Mouse (Mus musculus) megakaryocyte progenitor cell, adult 5-6 weeks (primary cell): Measurements from ENCODE around the gene Fsd1l. TPM values are rescaled to one million over a fixed set of nuclear protein-coding genes. Genes with fewer than 3 reads are reported as not detected.

ENCODE experiments used
- ATAC-seq: replicated peaks from 2 replicates; pipeline ENCODE4 v1.8.0; 2016; ENCODE audit warnings: mild to moderate bottlenecking, moderate TSS enrichment, inconsistent platforms; ENCODE audit not compliant: poor library complexity
- total RNA-seq, 2 experiments: library from RNA; stranded (forward) in 1 of 2; stranded (reverse) in 1 of 2; fragments of 157-497, 149-512 nt in 1 of 2; fragments of 200-1000 nt in 1 of 2; gene quantifications; 2 replicates each; pipeline versions ENCODE4 v1.2.3 to v1.2.4; 2015 to 2017

The Fsd1l gene
- total RNA-seq (2015) (1.9 and 2.0 TPM in 2 replicates), total RNA-seq (2017) (2.9 and 3.8 TPM in 2 replicates)

DNA sequence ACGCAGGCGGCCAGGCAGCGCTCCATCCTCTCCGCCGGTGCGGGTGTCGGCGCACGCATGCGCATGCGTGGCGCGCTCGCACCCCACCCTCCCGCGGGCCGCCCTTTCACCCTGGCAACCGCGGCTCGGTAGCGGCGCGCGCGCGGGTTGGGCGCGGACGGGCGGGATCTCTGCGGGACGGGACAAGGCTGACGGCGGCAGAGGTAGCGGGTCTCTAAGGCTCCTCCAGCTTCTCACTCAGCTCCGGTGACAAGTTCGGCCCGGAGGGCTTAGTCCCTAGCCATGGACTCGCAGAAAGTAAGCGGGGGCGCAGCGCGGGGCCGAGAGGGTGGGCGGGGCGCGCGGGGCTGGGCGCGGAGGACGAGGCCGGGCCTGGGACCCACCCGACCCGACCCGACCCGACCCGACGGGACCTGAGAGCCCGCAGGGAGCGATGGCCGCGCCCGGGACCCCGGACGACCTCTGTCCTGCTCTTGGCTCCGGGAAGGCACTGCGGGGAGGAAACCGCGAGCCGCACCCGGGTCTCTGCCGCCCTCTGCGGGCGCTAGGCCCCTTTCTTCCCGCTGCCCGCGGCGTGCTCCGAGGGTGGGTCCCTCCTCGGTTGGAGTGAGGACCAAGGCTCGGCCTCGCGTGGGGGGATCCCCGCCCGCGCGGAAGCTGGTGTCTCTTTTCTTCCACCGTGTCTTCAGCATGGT lies at the start of gene Fsd1l:
Fsd1l (plus strand) TSS at position 156 of the 695 bp plus-strand sequence.
- ATAC-seq = peak; percentile 74

DNA sequence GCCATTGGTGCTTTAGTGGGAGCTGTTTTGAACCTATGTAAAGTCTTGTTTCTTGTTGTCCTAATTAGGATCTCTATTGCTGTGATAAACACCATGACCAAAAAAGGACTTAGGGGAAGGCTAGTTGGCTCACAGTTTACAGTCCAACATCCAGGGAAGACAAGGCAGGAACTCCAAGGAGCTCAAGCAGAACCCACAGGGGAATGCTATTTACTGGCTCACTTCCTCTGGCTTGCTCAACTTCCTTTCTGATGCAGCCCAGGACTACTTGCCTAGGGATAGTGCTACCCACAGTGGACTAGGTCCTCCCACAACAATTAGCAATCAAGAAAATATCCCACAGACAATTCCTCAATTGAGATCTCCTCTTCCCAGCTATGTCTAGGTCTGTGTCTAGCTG lies 43.6 kb upstream of the Fsd1l start:
- ATAC-seq = no peak

DNA sequence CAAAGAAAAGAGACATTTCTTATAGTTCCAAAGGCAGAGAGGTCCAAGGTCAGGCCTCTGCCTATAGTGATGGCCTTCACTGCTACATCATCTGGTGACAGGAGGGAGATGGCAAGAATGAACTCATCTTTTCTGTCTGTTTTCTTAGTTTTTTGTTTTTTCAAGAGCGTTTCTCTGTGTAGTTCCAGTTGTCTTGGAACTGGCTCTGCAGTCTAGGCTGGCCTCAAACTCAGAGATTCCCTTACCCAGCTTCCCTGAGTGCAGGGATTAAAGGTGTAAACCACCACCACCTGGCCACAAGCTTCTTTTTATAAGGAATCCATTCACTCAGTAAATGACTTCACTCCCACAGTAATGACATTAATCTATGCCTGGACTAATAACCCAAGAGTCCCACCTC lies 42.3 kb upstream of the Fsd1l start:
- ATAC-seq = no peak

DNA sequence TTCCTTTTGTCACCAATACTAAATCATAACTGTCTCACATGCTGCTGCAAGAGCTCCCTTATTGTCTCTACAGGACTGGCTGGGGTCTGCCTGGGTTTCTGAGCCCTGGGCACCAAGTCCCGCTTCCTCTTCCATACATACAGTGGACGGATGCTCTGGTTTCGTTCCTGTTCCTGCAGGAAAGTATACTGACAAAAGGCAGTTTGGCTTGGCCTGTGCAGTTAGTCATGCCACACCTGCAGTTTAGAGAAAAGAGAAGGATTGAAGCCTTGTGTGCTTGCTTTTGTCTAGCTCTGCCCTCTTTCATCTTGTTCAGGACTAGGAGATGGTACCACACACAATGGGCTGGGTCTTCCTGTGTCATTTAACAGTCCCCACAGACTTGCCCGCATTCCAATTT lies 41.8 kb upstream of the Fsd1l start:
- ATAC-seq = no peak

DNA sequence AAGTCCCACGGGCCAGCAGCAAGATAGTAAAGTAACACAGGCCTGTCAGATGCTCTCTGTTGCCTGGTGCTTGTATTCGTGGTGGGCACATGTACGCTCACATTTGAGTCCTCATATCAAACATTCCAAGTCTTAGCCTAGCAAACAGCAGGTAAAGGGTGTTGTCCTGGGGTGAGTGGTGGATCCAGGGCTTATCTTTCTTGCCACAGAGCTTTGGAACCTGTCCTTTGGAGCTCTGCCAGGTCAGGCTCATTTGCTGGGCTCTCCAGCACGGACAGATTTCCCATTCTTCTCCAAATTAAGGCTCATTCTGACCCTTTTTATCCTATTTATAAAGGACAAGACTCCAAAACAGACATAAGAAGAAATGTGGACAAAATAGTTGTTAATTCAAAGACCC lies 41.1 kb upstream of the Fsd1l start:
- ATAC-seq = no peak

DNA sequence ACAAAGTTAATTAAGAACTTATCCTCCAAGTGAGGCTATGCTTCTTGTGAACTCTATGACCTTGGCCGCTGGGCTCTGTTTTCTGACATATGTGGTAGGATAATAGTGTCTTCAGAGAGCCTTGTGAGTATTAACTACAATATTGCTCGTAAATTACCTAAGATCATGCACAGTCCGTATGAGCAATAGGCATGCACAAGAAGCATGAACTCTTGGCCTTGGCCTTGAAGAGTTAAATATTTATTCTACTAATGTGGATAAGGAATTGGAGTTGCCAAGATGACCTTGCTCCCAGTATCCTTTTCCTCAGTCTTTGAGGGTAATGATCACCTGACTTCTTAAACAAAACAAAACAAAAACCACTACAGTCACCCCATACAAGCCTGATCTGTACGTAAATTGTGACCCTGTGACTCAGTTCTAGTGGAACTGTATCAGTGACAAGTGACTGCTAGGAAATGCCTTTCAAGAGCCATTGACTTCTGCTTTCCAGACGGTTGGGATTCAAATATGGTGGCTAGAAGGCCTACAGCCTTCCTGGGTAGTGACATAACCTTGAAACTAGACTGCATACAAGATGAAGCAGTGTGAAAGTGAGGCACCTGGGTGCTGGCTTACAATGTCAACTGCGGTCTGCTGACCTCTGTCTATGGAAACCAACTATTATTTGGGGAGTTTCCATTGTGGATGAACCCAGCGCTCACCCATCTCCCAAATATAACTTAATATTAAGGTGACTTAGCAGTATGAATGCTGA lies 40.4 kb upstream of the Fsd1l start:
- ATAC-seq = no peak

DNA sequence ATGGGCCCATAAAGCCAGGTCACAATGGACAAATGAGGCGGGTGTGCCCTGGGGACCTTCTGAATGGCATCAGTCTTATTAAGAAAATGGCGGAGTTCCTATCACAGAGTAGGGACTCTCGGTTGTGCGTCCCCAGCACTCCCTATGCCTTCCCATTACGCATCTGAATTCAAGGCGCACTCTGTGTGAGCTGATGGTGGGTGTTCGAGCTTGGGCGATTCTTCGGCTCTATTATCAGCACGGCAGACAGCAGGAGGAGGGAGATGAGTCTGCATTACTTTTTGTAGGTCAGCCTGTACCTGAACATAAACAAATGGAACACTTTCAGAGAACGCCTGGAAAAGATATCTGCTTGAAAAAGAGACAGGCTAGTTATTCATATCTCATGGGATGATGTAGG lies 39.7 kb upstream of the Fsd1l start:
- no peak for ATAC-seq

DNA sequence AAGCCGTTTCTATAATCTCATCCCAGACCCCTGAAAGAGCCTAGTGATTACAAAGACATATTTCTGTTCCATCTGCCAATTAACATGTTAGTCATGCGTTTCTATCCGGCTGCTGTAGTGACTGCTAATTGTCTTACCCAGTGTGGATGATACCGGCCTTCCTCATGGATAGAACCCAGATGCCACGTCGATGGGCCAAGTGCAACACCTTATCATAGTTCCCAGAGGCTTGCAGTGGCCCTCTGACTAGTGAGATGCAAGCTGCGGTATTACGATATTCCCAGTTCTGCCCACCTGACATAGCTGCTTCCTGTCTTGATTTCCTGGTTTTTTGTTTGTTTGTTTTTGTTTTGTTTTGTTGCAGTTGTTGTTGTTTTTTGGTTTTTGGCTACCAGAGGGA lies 39.3 kb upstream of the Fsd1l start:
- ATAC-seq = no peak

DNA sequence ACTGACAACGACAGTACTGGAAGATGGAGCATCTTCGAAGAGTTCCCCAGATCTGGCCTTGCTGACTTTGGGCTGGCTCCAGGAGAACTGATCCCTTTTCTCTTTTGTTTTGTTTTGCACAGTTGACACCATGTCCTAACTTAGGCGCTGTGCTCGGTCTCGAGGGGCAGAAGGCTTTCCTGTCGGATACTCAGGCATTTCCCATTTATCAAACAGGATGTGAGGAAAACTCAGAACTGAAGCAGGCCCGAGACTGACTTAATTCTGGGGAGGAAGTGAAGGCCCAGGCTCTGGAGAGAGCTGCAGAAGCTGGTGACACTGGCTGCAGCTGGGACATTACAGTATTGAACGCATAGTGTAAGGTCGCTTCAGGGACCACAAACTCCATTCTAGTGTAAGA lies 38.9 kb upstream of the Fsd1l start:
- no peak for ATAC-seq

DNA sequence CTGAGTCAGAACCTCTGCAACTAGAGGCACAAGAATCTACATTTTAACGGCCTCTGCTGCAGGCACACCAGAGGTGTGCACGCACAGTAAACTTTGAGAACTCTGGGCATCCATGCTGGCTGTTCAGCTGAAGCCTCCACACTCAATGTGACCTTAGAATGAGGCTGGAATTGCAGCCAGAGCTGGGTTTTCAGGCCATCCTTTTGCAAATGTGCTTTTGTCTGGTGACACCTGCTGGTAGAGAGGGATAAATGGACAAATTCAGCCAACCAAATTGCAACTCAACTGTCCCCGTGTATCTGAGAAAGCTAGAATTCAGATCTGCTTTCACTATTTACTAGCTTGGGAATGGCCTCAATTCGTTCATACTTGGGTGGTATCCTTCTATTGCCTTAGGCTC lies 37.1 kb upstream of the Fsd1l start:
- peak; percentile 81 for ATAC-seq

DNA sequence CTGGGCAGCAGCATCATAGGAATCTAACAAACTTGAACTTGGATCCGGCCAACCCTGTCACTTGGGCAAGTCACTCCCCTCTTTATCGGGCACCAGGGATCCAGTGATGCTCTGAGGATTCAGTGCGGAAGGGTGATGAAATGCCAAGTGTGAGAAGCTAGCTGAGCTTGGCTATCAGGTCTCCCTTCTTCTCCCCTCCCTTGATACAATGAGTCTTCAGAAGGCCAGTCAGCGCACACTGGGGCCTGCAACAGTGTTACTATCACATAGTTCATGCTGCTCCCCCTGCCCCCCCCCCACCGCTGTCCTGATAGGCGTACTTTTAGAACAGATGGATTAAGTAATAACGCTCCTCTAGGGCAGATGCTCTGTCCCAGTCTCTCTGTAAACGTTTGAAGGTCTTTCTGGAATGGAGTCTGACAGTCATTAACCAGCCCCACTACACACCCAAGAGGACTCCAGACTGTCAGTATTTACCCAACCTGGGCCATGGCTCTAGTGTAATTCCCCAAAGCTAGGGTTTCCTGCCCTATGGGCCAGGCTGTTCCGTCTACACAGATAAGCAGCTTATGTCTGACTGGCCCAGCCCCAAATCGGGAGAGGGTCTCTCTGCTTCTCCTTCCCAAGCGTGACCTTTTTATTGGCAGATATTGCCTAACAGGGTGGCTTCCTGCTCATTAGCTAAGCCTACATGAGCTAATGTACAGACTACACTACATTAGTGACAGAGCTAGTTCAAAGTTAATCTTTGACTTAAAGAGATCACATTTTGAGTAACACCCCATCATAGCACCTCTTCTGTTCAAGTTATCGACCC lies 35.8 kb upstream of the Fsd1l start:
- ATAC-seq = no peak

DNA sequence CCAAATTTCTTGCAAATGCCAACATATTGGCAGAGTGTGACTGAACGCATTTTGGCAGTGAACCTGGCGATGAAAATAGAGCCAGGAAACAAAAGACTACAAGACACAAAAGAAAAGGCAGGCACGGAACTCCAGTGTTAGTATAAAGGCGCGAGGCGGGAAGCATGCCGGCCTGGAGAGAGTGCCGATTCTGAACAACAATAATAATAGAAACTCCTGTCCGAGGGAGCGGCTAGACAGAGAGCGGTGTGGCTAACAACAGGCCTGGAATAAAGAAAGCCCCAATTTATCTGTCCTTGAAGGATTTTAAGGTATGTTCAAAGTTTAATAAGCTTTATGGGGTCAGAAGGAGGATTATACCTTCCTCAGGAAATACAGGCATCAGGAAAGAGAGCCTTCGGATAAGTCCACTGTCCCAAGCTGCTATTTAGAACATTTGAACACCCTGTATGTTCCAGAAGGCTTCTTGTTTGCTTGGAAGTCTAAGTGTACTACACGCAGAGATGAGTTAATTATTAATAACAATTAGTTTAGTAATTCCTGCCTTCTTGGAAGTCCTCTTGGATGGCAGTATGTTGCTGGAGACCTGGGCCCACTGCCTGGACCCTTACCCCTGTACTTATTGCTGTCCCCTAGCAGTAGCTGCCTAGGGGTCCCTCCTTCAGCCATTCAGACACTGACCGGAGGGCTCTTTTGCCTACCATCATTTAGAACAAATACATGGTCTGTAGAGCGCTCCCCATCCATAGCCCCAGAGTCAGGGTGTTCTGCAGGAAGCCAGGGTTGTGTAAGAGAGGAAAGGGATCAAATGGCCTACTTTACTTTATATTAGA lies 35.0 kb upstream of the Fsd1l start:
- ATAC-seq = peak; percentile 17; the same call in 1 of the 2 replicates

DNA sequence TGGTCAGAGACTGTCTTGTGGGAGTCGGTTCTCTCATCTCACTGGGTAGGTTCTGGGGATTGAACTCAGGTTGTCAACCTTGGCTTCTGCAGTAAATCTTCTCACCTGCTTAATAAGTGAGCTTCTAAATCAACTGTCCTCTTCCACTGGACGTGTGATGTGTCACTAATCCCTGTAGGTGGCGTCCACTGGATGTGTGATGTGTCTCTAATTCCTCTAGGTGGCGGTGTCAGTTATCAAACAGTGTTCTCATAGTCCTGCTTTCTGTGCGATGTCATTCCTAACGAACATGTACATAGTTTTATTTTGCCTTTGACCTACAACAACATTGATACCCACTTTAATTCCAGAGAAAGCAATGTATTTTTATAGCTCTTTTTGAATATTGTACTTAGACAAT lies 30.8 kb upstream of the Fsd1l start:
- ATAC-seq = peak; percentile 99

DNA sequence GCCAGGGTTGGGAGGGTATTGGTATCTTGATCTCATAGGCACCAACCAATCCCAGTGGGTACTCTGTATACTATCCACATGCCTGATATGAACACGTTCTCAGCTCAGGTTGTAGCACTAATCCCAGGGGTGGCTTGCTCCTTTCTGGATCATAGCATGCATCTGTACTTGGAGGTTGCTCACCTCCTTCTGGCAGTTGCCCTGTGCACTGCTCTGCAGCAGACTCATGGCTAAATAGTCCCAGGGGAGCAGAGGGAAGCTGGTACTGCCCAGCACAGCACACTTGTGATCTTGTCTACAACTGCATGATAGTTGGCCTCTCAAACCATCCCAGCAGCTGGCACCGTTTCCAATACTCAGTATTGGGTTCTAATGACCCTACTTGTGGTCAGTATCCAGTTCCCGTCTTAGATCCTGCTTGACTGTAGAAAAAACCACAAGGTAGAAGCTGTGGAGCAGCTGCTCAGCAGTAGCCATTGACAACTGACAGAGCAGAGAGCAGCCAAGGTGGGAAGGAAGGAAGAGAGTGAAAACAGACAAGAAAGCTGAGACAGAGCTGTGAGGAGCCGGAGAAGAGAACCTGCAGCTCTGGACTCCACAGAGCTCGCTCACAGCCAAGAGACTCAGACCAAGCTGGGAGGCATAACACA lies 16.6 kb upstream of the Fsd1l start:
- no peak for ATAC-seq

DNA sequence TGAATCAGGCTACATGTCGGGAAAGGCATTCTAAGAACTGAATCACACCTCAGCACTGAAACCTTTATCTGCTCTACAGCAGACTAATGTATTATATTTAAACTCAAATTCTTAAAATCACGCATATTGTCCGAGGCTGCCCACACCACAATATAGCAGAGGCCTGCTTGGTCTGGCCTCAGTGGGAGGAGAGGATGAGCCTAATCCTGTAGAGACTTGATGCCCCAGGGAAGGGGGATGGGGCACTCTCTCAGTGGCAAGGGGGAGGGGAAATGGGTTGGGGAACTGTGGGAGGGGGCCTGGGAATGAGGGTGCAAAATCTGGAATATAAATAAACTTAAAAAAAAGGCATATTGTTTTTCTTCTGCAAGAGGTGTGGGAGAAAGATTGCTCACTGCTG lies 13.3 kb upstream of the Fsd1l start:
- no peak for ATAC-seq

DNA sequence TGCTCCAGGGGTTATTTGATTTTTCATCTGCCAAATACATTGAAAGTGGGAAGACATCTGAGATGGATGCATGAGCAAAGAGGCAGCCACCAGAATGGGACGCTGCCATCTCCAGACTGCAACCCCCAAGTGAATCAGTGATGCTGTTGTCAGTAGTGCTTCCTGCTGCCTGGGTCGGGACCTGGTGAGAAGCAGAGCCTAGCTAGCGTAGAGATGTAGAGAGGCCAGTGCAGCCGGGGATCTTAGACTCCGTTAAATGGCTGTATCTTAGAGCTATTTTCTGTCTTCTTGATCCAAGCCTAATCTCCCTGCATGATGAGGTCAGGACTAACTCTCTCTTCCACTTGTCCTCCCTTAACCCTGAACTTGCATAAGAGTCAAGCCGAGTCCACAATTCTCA lies 11.2 kb upstream of the Fsd1l start:
- ATAC-seq = no peak

DNA sequence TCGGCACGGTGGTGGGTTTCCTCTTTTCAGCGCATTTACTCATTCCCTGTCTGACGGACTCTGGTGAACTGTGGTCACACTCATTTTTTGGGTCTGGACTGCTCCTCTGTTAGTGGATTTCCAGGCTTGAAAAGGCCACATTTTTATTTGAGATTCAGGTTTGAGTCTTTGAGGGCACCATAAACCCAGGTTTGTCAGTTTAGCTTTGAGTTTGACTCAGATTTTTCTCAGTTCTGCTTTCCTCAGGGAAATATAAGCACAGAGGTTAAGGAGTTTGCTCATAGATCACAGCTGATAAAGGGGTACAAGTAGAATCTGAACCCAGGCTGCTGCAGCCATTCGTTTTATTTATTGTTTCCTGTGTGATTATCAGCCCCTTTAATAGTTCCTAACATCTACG lies 10.2 kb upstream of the Fsd1l start:
- no peak for ATAC-seq

DNA sequence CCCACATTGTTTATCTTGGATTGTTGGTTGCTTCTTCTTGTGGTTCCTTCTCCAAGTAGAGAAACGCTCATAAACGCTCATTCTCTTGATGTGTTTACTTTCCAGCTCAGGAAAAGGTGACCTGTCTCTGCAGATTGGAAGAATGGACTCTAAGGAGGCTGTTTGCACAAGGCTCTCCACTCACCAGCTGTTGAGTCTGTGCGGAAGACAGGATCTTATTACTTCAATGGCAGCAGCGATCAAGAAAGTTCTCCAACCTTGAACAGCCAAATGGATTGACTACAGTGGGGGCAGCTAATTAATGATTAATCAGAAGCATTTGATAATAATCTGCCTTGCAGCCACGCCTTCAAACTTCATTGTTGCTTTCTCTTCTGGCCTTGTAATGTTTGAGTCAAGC lies 9.8 kb upstream of the Fsd1l start:
- ATAC-seq = no peak

DNA sequence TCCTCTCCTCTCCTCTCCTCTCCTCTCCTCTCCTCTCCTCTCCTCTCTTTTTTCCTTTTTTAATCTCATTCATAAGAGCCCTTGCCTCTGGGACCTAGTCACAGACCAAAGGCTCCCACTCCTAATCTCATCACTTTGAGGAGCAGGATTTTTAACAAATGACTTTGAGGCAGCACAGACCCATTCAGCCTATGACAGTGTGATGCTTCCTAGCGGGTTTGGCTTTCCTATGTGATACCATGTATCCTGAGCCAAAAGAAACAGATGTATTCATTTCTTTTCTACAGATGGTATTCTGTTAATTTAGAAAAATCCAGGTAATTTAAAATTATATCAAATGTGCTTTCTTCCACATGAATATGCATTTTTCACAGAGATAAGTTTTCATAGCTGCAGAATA lies 7.6 kb upstream of the Fsd1l start:
- ATAC-seq = no peak

DNA sequence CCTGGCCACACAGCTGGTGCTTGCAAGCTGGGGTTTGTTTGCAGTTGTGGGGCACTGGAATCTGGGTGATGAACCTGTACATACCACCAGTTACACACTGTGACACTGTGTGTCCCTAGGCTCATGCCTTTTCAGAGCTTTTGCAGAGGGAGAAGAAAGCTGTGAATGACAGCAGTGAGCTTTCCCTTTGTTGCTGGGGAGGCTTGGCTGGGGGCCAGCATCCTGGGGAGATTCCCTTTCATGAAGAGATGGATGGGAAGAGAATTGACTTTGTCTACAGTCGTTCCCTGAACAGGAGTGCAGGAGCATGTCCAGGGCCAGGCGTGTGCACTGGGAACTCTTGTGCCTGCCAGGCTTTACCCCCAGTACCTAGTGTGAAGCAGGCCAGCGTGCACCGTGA lies 6.5 kb upstream of the Fsd1l start:
- ATAC-seq = no peak
